Mouse (Mus musculus): ENCODE results near the gene A4galt.

- TF ChIP-seq E2F4 (IDR thresholded peaks at IDR 0.05; ENCODE audit: insufficient read depth) = no peak
- no peak for TF ChIP-seq POLR2A (IDR thresholded peaks at IDR 0.05; ENCODE audit: insufficient read length, low read depth)
- TF ChIP-seq USF1 (IDR thresholded peaks at IDR 0.05; ENCODE audit: low read depth) = no peak
- no peak for TF ChIP-seq POLR2AphosphoS2 (IDR thresholded peaks at IDR 0.05; ENCODE audit: insufficient read length, low read depth)
- no peak for TF ChIP-seq MYOG (IDR thresholded peaks at IDR 0.05; ENCODE audit: control insufficient read depth in 1 of 3, insufficient read depth in 1 of 3, insufficient read length in 2 of 3, low read depth in 2 of 3)
Observed at GRCm38 (mm10) chr15:83282397-83282796, 30.8 kb upstream of the A4galt start.

Measured in myocyte (in vitro differentiated cells).